Mouse (Mus musculus): ENCODE data around the gene Smim4.

Gene Smim4

DNA sequence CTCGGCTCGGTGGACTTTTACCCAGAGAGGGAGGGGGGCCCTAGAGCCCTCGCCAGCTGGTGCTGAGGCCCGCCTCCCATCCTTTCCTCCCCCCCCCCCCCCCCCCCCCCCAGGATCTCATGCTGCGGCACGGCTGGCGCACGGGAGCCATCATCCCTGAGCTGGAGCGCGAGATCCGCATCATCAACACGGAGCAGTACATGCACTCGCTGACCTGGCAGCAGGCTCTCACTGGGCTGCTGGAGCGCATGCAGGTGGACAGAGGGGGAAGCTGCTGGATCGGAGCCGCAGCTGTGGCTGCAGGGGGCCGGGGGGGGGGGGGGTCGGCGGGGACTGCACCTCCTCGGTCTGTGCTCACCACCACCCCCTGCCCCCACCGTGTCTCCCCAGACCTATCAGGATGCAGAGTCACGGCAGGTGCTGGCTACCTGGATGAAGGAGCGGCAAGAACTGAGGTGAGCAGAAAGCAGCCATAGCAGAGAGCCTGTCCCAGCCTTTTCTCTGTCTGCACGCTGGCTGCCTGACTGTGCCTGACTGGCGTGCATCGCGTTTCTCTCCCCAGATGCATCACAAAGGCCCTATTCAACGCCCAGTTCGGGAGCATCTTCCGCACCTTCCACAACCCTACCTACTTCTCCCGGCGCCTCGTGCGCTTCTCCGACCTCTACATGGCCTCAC is 9.6 kb upstream of the Smim4 start:
- no peak for DNase-seq

DNA sequence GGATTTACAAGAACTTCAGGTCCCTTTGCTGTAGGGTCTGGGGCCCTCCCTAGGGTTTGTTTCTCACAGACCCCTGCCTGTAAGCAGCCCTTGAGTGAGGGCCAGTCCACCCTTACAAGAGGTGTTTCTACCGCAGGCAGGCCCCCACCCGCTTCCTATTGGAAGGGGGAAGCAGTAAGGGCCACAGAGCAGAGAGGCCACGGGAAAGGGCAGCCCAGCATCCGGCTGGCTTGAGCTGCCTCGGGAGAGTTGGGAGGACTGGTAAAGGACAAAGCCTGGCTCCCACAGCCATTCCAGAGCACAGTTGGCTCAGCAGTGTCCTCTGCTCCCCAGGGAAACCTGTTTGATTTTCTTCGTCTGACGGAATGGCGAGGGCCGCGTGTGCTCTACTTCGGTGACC is 9.0 kb upstream of the Smim4 start:
- DNase-seq: peak; percentile 26

DNA sequence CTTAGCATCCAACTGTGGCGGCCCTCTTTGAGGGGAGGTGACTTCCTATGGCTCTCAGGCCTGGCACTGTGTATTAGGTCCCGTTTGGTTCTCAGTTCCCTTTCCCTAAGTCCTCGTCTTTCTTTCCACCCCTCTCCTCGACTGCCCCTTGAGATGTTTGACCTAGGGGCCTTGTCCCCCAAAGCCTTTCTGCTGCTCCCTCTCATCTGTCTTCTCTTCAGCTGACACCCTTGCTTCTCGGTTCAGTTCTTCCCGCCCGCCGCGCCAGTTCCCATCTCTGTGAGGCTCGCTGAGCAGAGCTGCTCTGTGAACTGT is 8.5 kb upstream of the Smim4 start:
- DNase-seq: no peak

DNA sequence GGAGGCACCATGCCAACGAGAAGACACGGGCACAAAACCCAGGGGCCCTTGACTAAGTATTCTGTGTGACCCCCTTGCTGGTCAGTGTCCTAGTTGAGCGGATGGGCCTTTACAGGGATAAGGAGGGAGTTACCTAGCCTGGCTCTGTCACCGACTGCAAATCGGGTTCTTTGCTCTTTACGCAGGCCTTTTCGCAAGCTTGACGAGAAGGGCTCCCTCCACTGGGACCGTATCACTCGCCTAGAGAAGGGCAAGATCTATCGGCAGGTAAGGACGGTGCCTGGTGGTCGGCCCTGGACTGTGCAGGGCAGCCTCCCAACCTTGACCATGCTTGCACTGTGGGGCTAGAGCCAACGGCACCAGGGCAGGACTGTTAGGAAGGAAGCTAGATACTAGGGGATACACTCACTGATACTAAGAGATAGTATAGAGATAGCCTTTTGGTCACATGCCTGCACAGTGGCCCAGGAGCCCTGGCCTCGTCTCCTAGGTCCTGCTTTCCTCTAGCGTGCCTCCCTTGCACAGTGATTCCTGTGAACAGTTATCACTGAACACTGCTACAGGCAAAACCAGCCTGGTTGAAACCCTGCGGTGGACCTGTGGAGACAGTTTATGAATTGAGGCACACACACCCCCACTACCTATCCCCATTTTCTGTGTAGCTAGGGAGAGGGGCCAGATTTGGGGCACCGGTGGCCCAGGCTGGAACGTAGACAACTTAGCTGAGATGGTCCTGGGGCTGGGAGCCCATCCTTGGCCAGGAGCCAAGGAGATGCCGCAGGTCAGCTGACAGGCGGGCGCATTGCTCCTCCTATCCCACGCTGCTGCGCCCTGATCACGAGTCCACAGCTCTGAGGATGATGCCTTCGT is 7.9 kb upstream of the Smim4 start:
- no peak for DNase-seq

DNA sequence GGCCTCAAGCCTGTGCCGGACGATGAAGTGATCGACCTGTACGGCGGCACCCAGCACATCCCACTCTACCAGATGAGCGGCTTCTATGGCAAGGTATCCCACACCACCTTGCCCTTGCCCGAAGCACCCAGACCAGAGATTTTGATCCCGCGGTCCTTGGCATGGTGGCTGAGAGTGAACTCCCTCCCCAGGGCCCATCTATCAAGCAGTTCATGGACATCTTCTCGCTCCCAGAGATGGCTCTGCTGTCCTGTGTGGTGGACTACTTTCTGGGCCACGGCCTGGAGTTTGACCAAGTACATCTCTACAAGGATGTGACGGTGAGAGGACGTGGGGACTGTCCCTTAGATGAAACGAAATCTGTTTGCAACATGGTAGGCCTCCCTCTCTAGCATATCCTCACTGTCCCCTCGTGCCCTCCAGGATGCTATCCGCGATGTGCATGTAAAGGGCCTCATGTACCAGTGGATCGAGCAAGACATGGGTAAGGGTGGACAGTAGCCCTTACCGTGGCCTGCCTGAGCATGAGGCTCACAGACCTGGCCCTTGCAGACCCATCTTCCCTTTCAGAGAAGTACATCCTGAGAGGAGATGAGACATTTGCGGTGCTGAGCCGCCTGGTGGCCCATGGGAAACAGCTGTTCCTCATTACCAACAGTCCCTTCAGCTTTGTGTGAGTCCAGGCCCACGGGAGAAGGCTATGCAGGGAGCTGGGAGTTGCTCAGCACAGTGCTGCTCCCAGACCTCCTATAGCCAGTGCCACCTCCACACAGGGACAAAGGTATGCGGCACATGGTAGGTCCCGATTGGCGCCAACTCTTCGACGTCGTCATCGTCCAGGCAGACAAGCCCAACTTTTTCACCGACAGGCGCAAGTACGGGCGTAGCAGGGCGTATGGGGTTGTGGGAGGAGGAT is 7.0 kb upstream of the Smim4 start:
- DNase-seq: no peak

DNA sequence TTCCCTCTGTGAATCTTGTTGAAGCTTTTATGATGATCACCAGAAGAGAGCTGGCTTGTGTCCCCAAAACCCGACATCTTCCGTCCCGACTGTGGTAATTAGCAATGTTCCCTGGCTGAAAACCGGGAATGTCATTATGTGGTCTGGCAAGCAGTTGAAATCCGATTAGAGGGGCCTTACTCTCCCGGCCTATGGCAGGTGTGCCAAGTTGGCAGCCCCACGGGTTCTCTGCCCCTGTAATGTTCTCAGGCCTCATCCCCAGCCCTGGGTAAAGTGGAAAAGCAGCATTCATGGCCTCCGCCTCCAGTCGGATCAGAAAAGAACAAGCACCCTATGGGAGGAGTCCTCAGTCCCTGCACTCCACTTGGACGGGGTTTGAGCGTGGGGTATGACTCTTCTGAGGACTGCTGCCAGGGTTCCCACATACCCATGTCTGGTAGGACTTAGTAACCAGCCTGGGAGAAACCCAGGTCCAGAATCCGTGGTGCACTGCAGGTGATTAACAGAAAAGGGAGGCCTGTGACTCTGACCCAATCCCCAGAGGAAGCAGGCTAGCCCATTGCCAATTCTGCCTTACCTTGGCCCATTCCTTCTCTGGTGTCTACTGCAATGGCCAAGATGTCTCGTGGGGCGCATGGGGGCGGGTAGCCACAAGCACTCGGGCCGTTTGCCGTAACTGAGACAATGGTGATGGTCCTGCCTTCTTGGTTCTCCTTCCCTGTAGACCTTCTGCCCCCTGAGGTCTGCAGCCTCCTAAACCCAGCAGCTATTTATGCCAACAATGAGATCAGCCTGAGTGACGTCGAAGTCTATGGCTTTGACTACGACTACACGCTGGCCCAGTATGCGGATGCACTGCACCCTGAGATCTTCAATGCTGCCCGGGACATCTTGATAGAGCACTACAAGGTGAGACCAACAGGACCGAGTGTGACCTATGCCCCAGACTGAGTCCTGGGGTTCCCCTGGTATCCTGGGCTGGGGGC is 5.6 kb upstream of the Smim4 start:
- no peak for DNase-seq

DNA sequence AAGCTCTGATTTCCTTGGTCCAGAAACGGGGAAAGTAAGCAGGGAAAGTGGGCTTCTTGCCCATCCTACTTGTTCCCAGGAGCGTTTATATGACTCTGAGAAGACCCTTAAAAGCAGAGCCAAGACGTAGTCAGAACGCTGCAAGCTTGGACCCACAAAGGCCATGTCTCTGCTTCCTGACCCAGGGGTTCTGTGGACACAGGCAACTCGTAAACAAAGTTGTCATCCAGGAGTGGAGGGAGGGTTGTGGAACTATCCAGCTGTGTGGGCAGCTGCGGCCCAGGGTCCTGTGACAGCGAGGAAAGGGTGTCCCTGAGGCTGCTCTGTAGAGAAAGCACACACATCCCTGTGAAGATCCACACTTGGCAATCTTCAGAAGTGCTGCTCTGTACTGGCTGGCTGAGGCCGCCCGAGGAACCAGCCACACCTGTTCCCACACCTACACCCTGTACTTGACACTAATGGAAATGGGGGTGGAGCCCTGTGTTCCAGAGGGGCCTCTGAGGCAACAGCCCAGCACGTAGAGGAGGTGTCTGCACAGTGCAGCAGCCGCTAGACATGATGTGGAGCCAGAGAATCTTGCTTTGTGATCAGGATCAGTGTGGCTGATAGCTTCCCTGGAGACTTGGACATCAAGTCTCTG is 4.4 kb upstream of the Smim4 start:
- peak; percentile 78 for DNase-seq

DNA sequence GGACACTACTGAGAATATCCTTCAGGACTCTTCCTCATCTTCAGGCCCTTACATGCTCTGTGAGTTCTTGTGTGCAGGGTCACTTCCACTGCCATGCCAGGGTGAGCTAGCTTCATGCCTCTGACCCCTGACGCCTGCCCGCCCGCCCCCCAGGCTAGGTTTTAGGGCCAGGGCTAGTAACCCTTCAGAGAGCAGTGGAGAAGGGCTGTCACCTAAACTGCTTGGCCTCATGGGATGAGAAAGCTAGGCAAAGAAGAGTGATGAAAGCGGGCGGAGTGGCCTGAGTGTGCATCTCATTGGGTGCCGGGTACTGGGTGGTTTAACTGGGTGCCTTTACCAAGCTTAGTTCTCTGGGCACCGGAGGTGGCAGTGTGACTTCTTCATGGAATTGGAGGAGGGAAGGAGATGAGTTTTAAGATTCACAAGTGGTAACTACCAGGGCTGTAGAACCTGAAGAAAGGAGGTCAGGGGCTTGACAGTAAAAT is 3.8 kb upstream of the Smim4 start:
- DNase-seq: no peak

DNA sequence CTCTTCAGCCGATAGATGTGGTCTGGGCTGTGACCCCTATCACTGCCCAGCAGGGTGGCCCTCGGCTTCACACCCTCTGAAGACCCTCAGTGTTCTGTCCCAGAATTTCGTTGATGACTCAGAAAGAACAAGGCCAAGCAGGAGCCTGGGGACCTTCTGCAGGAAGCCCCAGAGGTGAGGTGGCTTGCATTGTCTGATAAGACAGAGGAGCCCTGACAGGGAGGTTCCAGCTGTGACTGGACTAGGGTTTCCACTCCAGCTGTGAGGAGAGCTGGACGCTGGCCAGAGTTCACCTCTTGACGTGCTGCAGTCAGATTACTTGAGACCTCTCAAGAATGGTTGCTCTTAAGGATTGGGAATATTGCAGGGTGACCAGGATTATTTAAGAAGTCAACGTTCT is 3.3 kb upstream of the Smim4 start:
- DNase-seq: peak; percentile 81

DNA sequence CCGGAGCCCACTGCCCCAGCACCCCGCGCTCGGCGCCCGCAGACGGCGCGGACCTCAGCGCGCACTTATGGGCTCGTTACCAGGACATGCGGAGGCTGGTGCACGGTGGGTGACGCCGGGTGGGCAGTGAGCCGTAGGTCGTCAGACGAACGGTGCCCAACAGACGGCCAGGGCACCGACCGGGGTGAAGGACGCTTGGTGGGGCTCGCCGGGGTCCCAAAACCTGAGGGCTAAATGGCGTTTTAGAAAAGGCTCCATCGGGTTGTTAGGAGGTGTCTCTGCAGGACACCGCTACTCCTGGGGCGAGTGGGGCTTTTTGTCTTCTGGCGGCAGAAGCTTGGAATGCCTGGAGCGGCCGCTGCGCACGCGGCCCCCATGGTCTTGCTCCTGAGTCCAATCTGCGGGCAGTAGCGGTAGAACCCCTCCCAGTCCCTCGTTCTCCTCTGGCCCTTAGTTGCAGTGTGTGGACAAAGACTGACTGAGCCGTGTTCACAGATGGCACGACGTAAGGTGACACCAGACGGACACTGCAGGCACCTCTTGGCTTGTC is 2.6 kb upstream of the Smim4 start:
- no peak for DNase-seq

DNA sequence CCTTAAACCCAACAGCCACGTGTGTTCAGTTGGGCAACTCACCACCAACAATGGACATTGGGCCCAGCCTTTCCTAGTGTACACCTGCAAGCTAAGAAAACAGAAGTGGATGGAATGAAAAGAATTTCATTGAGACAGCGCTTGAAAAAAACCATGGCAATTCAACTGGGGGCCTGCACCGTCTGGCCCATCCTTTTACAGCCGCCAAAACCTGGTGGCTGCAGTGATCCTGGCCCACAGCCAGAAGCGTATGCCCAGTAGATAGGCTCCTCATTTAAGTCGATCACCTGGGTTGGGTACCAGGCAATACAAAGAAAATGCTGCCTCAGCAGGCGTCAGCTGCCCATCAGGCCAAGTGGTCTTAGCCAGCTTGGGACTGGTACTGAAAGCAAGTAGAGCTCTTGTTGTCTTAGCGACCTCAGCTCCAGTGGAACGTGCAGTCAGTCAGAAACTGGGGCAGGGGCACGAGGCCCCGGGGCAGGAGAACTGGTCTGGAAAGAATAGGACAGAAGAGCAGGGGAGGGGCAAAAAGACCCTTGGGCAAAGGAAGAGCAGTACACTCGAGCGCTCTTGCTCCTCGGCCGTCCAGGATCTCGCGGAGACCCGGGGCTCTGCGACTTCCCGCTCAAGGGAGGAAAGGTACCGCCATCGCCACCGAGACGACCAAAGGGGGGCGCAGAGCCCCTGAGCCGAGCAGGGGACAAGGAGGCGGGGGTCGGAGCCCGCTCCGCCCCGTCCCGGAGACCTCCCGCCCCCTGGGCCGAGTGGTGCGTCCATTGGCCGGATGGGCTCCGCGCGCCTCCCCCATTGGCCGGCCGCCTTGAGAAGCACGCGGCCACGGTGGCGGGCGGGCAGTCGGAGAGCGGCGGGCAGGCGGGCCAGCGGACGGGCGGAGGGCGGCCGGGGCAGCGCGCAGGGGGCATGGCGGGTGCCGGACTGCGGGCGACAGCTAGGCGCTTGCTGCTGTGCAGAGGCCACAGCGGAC is 1.8 kb upstream of the Smim4 start, which contains the start of gene Nt5dc2:
Nt5dc2 (plus strand) TSS at position 818 of the 985 bp plus-strand sequence.
- DNase-seq: peak; percentile 93

DNA sequence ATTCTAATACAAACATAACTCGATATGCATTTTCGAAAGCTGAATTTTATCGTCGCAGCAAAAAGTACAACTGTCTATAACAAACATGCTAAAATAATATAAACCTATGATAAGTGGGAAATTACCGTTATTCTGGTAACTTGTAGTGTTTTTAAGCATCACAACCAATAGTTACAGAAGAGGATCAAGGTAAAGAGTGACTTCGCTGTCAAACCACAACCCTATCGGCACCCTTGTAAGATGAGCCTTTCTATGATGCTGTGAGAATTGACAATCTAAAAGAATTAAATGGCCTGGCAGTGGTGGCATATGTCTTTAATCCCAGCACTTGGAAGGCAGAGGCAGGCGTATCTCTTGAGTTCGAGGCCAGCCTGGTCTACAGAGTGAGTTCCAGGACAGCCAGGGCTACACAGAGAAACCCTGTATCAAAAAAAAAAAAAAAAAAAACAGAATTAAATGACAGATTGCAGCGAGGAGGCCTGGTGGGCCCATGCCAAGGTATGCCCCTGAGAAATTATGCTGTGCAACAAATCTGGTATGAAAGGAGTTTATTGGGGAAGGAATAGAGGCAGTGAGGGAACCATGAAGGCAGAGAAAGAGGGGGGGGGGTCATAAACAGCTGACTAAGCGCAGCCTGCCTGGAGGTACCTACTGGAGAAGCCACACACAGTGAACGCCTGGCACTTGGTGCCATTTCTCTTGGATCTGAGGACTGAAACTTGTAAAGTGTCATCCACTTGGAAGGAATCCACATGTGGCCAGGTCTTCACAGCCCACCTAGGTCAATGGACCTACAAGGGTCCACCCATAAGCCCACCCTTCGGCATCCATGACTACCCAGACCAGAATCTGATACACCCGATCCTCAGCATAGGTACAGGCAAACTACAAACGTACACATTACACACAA is 825 bp upstream of the Smim4 start:
- DNase-seq: no peak

DNA sequence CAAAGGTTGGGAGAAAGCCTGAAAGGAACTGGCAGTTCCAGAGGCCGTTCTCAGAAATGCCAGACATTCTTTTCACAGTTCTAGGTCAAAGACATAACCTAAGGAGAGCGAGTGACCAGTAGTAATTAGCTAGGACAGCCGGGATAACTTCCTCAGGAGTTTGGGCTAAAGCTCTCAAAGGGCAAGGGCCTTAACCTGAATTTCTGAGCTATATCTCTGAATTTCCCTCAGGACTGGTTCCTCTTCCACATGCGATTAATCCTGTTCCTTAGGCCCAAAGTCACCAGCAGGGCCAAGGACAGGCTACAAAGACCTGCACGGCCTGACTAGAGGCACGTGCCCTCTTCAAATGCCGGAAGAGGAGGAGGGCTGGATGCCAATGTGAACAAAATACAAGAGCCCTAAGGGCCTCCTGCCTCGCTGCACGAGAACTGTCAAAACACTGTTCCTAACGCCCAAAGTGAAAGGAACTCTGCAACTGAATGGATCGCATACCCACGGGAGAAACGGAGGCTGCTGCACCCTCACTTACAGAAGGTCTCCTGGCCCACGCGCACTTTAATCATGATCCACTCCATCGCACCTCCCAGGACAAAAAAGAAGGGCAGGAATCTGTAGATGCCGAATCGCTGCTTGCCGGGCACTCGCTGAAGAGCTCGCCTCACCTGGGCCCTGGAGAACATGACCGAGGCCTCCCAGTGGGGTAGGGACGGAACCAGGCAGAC is 493 bp downstream of the Smim4 start:
- DNase-seq: peak; percentile 89

DNA sequence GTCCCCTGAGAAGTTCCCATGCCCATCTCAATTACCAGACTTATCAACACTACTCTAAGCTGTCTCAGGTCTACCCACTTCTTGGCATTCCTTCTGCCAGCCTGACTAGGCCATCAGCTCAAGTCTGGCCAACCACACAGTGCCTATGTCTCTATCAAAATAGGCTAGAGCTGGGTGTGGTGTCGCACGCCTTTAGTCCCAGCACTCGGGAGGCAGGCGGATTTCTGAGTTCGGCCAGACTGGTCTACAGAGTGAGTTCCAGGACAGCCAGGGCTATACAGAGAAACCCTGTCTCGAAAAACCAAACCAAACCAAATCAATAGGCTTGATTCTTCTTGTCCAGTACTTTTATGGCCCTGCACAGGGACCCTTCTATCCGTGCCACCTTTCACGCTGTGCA is 1.9 kb downstream of the Smim4 start:
- no peak for DNase-seq

DNA sequence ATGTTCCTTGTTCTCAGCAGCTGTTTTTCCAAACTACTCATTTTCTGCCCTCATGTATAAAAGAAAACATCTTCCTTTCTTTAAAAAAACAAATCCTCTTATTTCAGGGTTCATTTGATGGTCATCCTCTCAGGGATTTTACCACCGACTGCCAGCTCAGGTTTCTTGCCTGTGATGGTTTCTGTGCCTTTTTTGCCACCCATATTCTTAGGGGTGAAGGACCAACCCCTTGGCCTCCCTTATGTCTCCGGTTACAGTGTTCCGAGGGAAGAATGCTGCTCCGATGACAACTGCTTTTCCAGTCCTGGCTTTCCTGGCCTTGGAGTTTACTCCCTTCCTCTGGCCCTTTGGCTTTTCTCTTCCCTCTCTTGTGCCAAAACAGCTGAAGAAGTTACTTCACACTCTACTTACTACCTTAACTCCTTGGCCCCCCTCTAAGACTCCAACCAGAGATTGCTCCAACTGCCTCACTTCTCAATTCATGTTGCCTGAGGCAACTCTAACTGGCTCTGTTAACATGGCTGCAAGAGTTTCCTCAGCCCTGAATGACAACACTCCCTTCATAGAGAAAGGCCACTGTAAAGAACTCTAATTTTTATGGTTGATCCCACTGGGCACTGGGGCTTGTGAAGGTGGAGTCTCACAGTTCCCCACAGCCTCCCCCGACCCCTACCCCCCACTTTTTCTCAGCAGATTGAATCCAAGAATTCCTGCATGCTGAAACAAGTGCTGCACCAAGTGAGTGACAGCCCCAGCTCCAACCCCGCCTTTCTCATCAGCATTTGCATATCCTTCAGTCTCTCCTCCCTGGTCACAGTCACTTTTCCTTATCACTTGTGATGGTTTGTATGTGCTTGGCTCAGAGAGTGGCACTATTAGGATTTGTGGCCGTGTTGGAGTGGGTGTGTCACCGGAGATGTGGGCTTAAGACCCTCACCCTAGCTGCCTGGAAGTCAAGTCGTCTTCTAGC is 3.4 kb downstream of the Smim4 start:
- no peak for DNase-seq

DNA sequence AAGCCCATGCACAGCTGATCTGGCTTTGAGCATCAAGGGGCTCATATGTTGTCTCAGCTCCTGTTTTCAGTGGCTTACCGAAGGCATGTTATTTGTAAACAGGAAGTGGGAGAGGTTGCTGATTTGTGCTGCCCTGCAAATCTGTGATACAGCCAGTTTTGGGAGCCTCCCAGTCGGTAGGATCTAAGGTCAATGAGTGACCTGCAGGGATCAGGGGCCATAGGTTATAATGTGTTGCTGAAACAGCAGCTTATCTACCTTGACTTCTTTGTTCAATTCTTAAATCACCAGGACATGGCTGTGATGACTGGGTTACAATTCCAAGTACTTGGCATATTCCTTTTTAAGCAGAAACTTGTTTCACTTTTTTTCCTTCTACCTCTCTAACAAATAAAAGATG is 13.2 kb downstream of the Smim4 start:
- DNase-seq: no peak

DNA sequence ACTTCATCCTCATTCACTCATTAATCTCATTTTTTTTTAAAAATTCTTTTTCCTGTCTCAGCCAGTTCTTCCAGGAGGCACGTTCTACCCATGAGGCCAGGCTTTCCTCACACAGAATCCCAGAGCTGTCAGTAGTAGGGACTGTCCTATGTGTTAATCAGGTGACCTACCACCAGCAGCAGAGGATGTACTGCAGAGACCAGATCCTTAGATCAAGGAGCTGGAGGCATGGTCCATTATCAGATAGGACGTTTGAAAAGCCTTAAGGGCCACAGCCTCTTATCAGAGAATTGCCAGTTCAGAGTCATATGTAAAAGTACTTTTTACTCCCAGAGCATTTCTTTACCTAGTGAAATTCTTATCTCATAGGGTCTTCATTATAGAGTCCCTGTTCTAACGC is 14.7 kb downstream of the Smim4 start:
- DNase-seq: no peak
